Mouse (Mus musculus) spleen, adult 12 weeks (tissue): ENCODE data around the gene Bcl2l15.

Source experiments
- DNase-seq: peaks from one replicate; pipeline ENCODE4 v3.0.0; 2022; ENCODE audit warnings: low spot score

The Bcl2l15 gene

DNA sequence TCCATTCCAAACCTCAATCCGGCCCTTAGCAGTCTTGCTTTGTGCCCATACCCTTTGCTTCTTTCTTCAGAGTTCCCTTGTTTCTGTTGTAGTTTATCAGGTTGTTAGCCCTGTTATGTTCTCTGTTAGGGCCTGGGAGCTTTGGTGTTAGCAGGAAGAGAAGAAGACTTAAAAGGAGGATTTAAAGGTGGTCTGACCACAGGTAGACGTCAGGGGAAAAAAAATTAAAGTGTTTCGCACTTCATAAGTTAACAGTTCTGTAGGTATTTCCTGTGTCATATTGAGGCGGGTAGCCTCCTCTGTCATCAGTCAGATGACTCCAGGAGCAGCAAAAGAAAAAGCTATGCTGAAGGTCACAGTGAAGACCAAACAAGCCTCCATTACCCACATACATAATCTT, 35.6 kb downstream of the Bcl2l15 start:
- DNase-seq: no peak

DNA sequence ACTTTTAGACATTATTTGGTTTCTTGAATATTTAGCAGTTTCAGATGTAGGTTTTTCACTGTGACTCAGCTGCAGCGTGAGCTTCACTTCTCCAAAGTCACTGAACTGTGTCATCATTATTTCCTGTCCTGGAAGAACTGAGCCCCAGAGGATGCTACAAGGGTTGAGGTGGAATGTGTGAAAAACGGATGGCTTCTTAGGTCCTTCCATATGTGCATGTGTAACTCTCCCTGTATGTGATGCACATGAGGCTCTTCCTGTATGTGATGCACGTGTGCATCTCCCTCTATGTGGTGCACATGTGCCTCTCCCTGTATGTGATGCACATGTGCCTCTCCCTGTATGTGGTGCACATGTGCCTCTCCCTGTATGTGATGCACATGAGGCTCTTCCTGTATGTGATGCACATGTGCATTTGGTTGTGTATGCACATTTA, 40.3 kb downstream of the Bcl2l15 start:
- DNase-seq: no peak

DNA sequence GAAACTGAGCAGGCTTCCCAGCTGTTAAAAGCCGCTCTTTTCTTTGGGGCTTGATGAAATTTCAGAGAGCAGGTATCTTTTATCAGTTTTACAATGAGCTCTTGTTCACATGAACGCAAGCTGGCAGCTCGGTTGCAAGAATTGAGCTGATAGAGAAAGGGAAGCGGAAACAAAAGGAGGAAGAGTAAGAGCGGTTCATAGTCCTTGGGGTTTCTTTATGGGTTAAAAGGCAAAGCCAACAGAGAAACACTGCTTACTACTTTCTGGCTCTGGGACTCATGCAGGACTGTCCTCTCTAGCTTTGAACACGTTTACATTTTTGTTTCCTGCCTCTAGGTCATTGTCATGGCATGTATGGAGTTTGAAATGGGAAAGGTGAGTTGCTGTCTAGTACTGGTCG, 41.9 kb downstream of the Bcl2l15 start:
- no peak for DNase-seq

DNA sequence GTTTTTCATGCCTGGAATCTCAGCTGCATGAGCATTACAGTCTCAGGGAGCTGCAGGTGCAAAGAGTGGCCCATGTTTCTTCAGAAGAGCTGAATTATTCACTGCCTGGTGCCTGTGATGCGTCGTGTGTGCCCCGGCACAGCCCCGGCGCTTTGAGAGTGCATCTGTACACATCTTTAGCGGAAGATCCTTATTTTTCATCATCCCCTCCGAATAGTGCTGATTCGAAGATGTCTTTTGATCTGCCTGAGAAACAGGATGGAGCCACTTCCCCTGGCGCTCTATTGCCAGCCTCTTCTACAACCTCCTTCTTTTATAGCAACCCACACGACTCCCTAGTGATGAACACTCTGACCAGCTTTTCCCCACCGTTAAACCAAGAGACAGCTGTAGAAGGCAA, 53.5 kb downstream of the Bcl2l15 start:
- no peak for DNase-seq

DNA sequence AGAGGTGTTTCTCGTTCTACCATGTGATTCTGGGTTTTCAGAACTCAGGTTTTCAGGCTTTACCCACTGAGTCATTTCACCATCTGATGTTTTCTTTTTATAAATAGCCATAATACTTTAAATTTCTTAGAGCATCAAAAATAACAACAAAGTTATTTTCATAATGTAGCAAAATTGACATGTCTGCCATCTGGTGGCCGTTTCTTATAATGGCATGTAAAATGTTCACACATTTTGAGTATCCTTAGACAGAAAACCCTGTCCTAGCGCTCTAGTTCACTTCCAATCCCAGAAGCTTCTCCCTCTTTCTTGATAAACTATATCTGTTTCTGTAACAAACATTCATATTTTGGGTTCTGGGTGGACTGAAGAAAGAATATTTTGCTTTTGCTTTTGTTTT, 55.2 kb downstream of the Bcl2l15 start:
- no peak for DNase-seq

DNA sequence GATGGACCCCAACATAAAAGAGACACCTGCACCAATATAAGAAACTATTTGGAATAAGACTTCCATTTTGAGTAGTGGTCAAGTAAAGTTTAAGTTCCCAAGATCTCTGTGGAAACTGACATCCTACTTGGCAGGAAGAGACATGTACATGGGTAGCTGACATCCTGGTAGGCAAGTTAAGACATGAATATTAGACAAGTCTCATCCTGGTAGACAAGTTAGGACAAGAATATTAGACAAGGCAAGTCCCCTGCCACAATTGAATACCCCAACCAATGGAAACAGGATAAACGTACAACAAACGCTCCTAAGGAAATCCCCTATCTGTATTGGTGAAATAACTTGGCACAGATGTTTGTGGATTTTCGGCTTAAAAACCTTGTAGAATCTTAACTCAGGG, 61.0 kb downstream of the Bcl2l15 start:
- DNase-seq: no peak
